12 mouse cellular contexts compared by ENCODE assay signal in the genomic region with DNA sequence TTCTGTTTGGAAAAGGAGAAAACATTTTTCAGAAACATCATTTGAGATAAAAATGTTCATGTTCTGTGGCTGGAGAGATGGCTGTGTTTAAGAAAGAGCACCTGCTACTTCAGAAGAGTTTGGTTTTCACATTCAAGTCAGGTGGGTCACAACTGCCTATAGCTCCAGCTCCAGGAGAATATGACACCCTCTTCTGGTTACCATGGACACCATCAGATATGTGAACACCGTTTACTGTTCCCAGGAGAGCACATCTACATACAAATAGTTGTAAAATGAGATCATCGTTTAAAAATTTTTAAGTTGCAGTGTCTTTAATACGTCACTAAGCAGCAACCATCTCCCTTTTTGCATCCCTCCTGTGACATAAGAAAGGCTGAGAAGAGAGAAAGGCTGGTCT.
DNase-seq lines count a peak whose midpoint lies in the region; ATAC-seq lines count a peak whose summit lies in the region.
"Had no signal": no experiment of that assay in that cellular context is flagged by ENCODE, and none has a peak within 500 bp of the region (broad histone marks: within the 10 kb centered on the region; RNA-seq: fewer than 3 reads in every experiment).

No protein-coding gene starts in this region.

- no peak overlapping the region for H3K4me3 ChIP-seq in kidney, embryonic 14.5 days (ENCODE audit: low read length)
- H3K4me3 ChIP-seq: gastrocnemius, adult 2 months; hindbrain, embryonic 13.5 days had no signal

- no peaks in the 10 kb centered on the region for H3K9me3 ChIP-seq in kidney, embryonic 14.5 days (ENCODE audit: control insufficient read depth, low read length)
- H3K9me3 ChIP-seq: hindbrain, embryonic 13.5 days had no signal

- H3K27me3 ChIP-seq in kidney, embryonic 14.5 days (ENCODE audit: control insufficient read depth, insufficient read depth, low read length): no peaks in the 10 kb centered on the region
- H3K27me3 ChIP-seq: hindbrain, embryonic 13.5 days had no signal

- H3K4me2 ChIP-seq in kidney, embryonic 14.5 days (replicated peaks; ENCODE audit: low read depth, low read length): no peak overlapping the region
- H3K4me2 ChIP-seq: hindbrain, embryonic 13.5 days had no signal

- H3K4me1 ChIP-seq in kidney, embryonic 14.5 days (ENCODE audit: control insufficient read depth, insufficient read depth, low read length): no peaks in the 10 kb centered on the region
- H3K4me1 ChIP-seq: hindbrain, embryonic 13.5 days had no signal

- no peak for DNase-seq in kidney, adult 9 months
- DNase-seq in 3134 (ENCODE audit: extremely low read depth, insufficient read length, low spot score) (peak; percentile 20), NIH3T3 (ENCODE audit: low read depth) (peak; percentile 30)
- peak; percentile 35 for DNase-seq in forelimb bud, embryonic 11.5 days (ENCODE audit: low read depth, low spot score)
- no peak for DNase-seq in spleen, postnatal 36 days (ENCODE audit: low spot score in 2 of 2)
- no peak for DNase-seq in frontal cortex, postnatal 14 days (ENCODE audit: low spot score in 2 of 2)
- DNase-seq: gastrocnemius, adult 2 months; layer of hippocampus, adult 9-11 months; liver; right cerebral cortex, adult 18-20 months had no signal

- H3K27ac ChIP-seq in kidney, embryonic 14.5 days (ENCODE audit: low read depth, low read length): no peak overlapping the region
- H3K27ac ChIP-seq: gastrocnemius, adult 2 months; hindbrain, embryonic 13.5 days had no signal

- no peak overlapping the region for H3K9ac ChIP-seq in kidney, embryonic 14.5 days (ENCODE audit: low read depth, low read length)
- H3K9ac ChIP-seq: hindbrain, embryonic 13.5 days had no signal

- ATAC-seq in kidney, embryonic 14.5 days (ENCODE audit: low FRiP score, low TSS enrichment): peak; percentile 83

- 26% methylated on average over 3 of the region's 3 CpGs for WGBS in kidney, embryonic 14.5 days

- H3K36me3 ChIP-seq in kidney, embryonic 14.5 days (ENCODE audit: control insufficient read depth, insufficient read depth, low read length): no peaks in the 10 kb centered on the region
- H3K36me3 ChIP-seq: hindbrain, embryonic 13.5 days had no signal

Comparison
In these comparisons a context has a peak if more than half of its experiments do, and no peak if none do; other contexts are left out.
1. DNase-seq: peak in 3134 (single experiment), NIH3T3 (single experiment) and forelimb bud, embryonic 11.5 days (single experiment); none in kidney, adult 9 months (single experiment), spleen, postnatal 36 days (0 of 2) and frontal cortex, postnatal 14 days (0 of 2).